Mouse (Mus musculus) hindbrain, postnatal 0 days (tissue): ENCODE data around the gene Kctd19. TPM values are rescaled to one million over a fixed set of nuclear protein-coding genes. Genes with fewer than 3 reads are reported as not detected.

Experiments used
- ATAC-seq: fragments of 200-750 bp; cut with Nextera tagmentation; 2 replicates; pipeline ENCODE4 v1.8.0; 2017; ENCODE audit warnings: mild to moderate bottlenecking, moderate TSS enrichment, moderate library complexity
- DNase-seq: peaks from one replicate; pipeline ENCODE4 v3.0.0-alpha.2; 2015; ENCODE audit warnings: low spot score
- H3K27ac ChIP-seq: fragments of 300-500 bp; sonication (generic); 2 replicates; pipeline ENCODE4 v1.5.1; 2014; ENCODE audit warnings: mild to moderate bottlenecking
- H3K27me3 ChIP-seq: fragments of 300-500 bp; sonication (generic); 2 replicates; pipeline ENCODE4 v1.6.1; 2014; ENCODE audit warnings: low read length, mixed read lengths; ENCODE audit not compliant: insufficient read depth
- H3K36me3 ChIP-seq: fragments of 300-500 bp; sonication (generic); 2 replicates; pipeline ENCODE4 v1.6.1; 2014; ENCODE audit warnings: low read length, mixed read lengths; ENCODE audit not compliant: insufficient read depth
- H3K4me1 ChIP-seq: fragments of 300-500 bp; sonication (generic); 2 replicates; pipeline ENCODE4 v1.6.1; 2014; ENCODE audit warnings: antibody characterized with exemption, low read length, mixed read lengths; ENCODE audit not compliant: insufficient read depth
- H3K4me2 ChIP-seq: fragments of 300-500 bp; sonication (generic); 2 replicates; pipeline ENCODE4 v1.6.1; 2014; ENCODE audit warnings: low read depth, mild to moderate bottlenecking, low read length, moderate library complexity, mixed read lengths
- H3K4me3 ChIP-seq: fragments of 300-500 bp; sonication (generic); 2 replicates; pipeline ENCODE4 v1.5.1; 2014; ENCODE audit warnings: low read length
- H3K9ac ChIP-seq: fragments of 300-500 bp; sonication (generic); replicated peaks from 2 replicates; pipeline ENCODE4 v1.6.1; 2014; ENCODE audit warnings: mild to moderate bottlenecking, low read length, moderate library complexity, mixed read lengths
- H3K9me3 ChIP-seq: fragments of 300-500 bp; sonication (generic); 2 replicates; pipeline ENCODE4 v1.6.1; 2016; ENCODE audit warnings: low read length, mixed read lengths
- CTCF ChIP-seq: IDR thresholded peaks from 2 replicates; pipeline ENCODE4 v1.5.1; 2016; ENCODE audit warnings: antibody characterized with exemption, control low read depth, low read depth
- WGBS: fragments of 180-500 bp; shearing (Covaris S2); extraction: QIAGEN DNeasy Blood & Tissue Kit; methylation state at CpG from one replicate; pipeline ENCODE4 v1.1.7; 2014; 5-methylcytosine and 5-hydroxymethylcytosine counted together
- polyA plus RNA-seq: library from polyadenylated mRNA; unstranded; fragments of >200 nt; fragmentation: Nextera tagmentation; extraction: Ambion mirVana; gene quantifications from 2 replicates; pipeline ENCODE4 v1.2.1, GENCODE M21; 2015
- total RNA-seq: library from RNA; depleted of rRNA; stranded (reverse); fragments of >200 nt; gene quantifications from 2 replicates; pipeline ENCODE4 v1.2.3, GENCODE M21; 2014

Kctd19 gene
- total and polyA plus RNA-seq, 2 experiments from 2014 or later = 0.09 to 0.16 TPM

- WGBS = under 1% methylated on average over 53 of the region's 53 CpGs
- Histone ChIP-seq H3K4me3 (peak within 1 kb of the TSS; percentile 77), H3K4me1 (peaks cover 15% of the 10 kb centered on the region), H3K9ac (peak within 1 kb of the TSS; percentile 77), H3K27ac (peak within 1 kb of the TSS; percentile 83), H3K36me3 (no peaks in the 10 kb centered on the region), H3K9me3 (no peaks in the 10 kb centered on the region), H3K27me3 (no peaks in the 10 kb centered on the region), H3K4me2 (peak within 1 kb of the TSS; percentile 100)
- peak; percentile 41 for TF ChIP-seq CTCF
- peak; percentile 87 for ATAC-seq
- peak; percentile 95 for DNase-seq
These were observed 65.7 kb downstream of the Kctd19 start, which contains the start of gene Fhod1 for GRCm38 (mm10) chr8:105347428-105348221. Gene Fhod1, minus strand, starts transcription at chr8:105347953.

- DNase-seq (no peak), ATAC-seq (0 out of 2 replicates have a peak, but pooled peaks have one; percentile 1)
- H3K4me2 ChIP-seq = peak overlapping the region; percentile 100
- no peaks in the 10 kb centered on the region for H3K27me3 ChIP-seq
- peak overlapping the region; percentile 77 for H3K4me3 ChIP-seq
- H3K9me3 ChIP-seq = no peaks in the 10 kb centered on the region
- peak overlapping the region; percentile 26; the same call in 1 of the 2 replicates for H3K27ac ChIP-seq
- TF ChIP-seq CTCF = no peak
- H3K36me3 ChIP-seq = no peaks in the 10 kb centered on the region
- 4% methylated on average over 34 of the region's 34 CpGs for WGBS
- peak overlapping the region; percentile 51 for H3K9ac ChIP-seq
- peaks cover 15% of the 10 kb centered on the region for H3K4me1 ChIP-seq
These were observed 66.5 kb downstream of the Kctd19 start for GRCm38 (mm10) chr8:105346611-105347427.

- ATAC-seq = no peak
- WGBS = 73% methylated on average over 7 of the region's 7 CpGs
- Histone ChIP-seq H3K4me3 (no peak overlapping the region), H3K36me3 (no peaks in the 10 kb centered on the region), H3K4me1 (peaks cover 11% of the 10 kb centered on the region), H3K27me3 (no peaks in the 10 kb centered on the region), H3K9ac (no peak overlapping the region), H3K4me2 (no peak overlapping the region), H3K9me3 (no peaks in the 10 kb centered on the region), H3K27ac (no peak overlapping the region)
- TF ChIP-seq CTCF = no peak
- DNase-seq = no peak
These were observed 68.0 kb downstream of the Kctd19 start for GRCm38 (mm10) chr8:105345061-105345975.

- Histone ChIP-seq H3K4me3 (no peak overlapping the region), H3K4me2 (no peak overlapping the region), H3K27ac (no peak overlapping the region), H3K9ac (no peak overlapping the region), H3K27me3 (no peaks in the 10 kb centered on the region), H3K4me1 (peaks cover 7% of the 10 kb centered on the region; the same call in 1 of the 2 replicates), H3K36me3 (no peaks in the 10 kb centered on the region), H3K9me3 (no peaks in the 10 kb centered on the region)
- TF ChIP-seq CTCF = no peak
- 58% methylated on average over 8 of the region's 8 CpGs for WGBS
- DNase-seq = no peak
- ATAC-seq = no peak
These were observed 69.3 kb downstream of the Kctd19 start for GRCm38 (mm10) chr8:105343791-105344574.

- Histone ChIP-seq H3K4me3 (no peak overlapping the region), H3K9me3 (no peaks in the 10 kb centered on the region), H3K9ac (no peak overlapping the region), H3K27me3 (no peaks in the 10 kb centered on the region), H3K4me1 (peaks cover 7% of the 10 kb centered on the region; the same call in 1 of the 2 replicates), H3K36me3 (no peaks in the 10 kb centered on the region), H3K4me2 (no peak overlapping the region), H3K27ac (no peak overlapping the region)
- 78% methylated on average over 4 of the region's 4 CpGs for WGBS
- TF ChIP-seq CTCF = no peak
- DNase-seq (no peak), ATAC-seq (no peak)
These were observed 70.5 kb downstream of the Kctd19 start for GRCm38 (mm10) chr8:105342768-105343167.
